Mouse (Mus musculus) olfactory bulb, adult 2 months (tissue): ENCODE measurements around the gene Exo5.

Source experiments
- CTCF ChIP-seq: fragments of 200-500 bp; IDR thresholded peaks from 2 replicates; pipeline ENCODE4 v1.5.1; 2012; ENCODE audit warnings: low read depth, mild to moderate bottlenecking, low read length, moderate library complexity; ENCODE audit not compliant: insufficient read depth
- POLR2A ChIP-seq: fragments of 200-500 bp; IDR thresholded peaks from 2 replicates; pipeline ENCODE4 v1.6.1; 2012; ENCODE audit warnings: mild to moderate bottlenecking, low read depth, low read length, moderate library complexity; ENCODE audit not compliant: insufficient read depth

- TF ChIP-seq POLR2A, result no peak
- no peak for TF ChIP-seq CTCF
Measured at GRCm38 (mm10) chr4:120921461-120921860, 3.4 kb downstream of the Exo5 start.
